Mouse (Mus musculus) neural tube, embryonic 11.5 days (tissue): Measurements from ENCODE around the gene Mtm1. TPM values are rescaled to one million over a fixed set of nuclear protein-coding genes. Genes with fewer than 3 reads are reported as not detected.
A peak's percentile ranks its signal among the peaks of the same experiment; 100 is the strongest.
"Not testable (repeated sequence)": the region's sequence is repeated elsewhere in the genome, so short reads cannot be mapped to it uniquely, and the experiment has no call there.

ENCODE experiments used
- ATAC-seq: fragments of 200-750 bp; cut with Nextera tagmentation; 2 replicates; pipeline ENCODE4 v1.8.0; 2017; ENCODE audit warnings: moderate number of reproducible peaks, mild to moderate bottlenecking, moderate TSS enrichment, moderate library complexity; ENCODE audit not compliant: insufficient read depth, low FRiP score, low TSS enrichment
- DNase-seq: peaks from one replicate; pipeline ENCODE4 v3.0.0-alpha.2; 2015; ENCODE audit warnings: low spot score
- H3K27ac ChIP-seq: fragments of 300-500 bp; sonication (generic); 2 replicates; pipeline ENCODE4 v1.5.1; 2014; ENCODE audit warnings: low read depth, mild to moderate bottlenecking, low read length
- H3K27me3 ChIP-seq: fragments of 300-500 bp; sonication (generic); 2 replicates; pipeline ENCODE4 v1.6.1; 2014; ENCODE audit warnings: mild to moderate bottlenecking, low read length, mixed read lengths; ENCODE audit not compliant: control insufficient read depth, insufficient read depth
- H3K36me3 ChIP-seq: fragments of 300-500 bp; sonication (generic); 2 replicates; pipeline ENCODE4 v1.6.1; 2014; ENCODE audit warnings: mild to moderate bottlenecking, low read length, moderate library complexity, mixed read lengths; ENCODE audit not compliant: control insufficient read depth, insufficient read depth
- H3K4me1 ChIP-seq: fragments of 300-500 bp; sonication (generic); 2 replicates; pipeline ENCODE4 v1.6.1; 2014; ENCODE audit warnings: low read length, mixed read lengths; ENCODE audit not compliant: control insufficient read depth, insufficient read depth
- H3K4me2 ChIP-seq: fragments of 300-500 bp; sonication (generic); 2 replicates; pipeline ENCODE4 v1.6.1; 2014; ENCODE audit warnings: low read depth, mild to moderate bottlenecking, moderate library complexity
- H3K4me3 ChIP-seq: fragments of 300-500 bp; sonication (generic); 2 replicates; pipeline ENCODE4 v1.5.1; 2014; ENCODE audit warnings: low read depth, low read length
- H3K9ac ChIP-seq: fragments of 300-500 bp; sonication (generic); 2 replicates; pipeline ENCODE4 v1.6.1; 2014; ENCODE audit warnings: mild to moderate bottlenecking, low read length
- H3K9me3 ChIP-seq: fragments of 300-500 bp; sonication (generic); 2 replicates; pipeline ENCODE4 v1.6.1; 2016; ENCODE audit warnings: low read length; ENCODE audit not compliant: control insufficient read depth
- WGBS: fragments of 180-500 bp; shearing (Covaris S2); extraction: QIAGEN DNeasy Blood & Tissue Kit; methylation state at CpG from one replicate; pipeline ENCODE4 v1.1.7; 2014; 5-methylcytosine and 5-hydroxymethylcytosine counted together
- polyA plus RNA-seq: library from polyadenylated mRNA; unstranded; fragments of >200 nt; fragmentation: Nextera tagmentation; extraction: Ambion mirVana; gene quantifications from 2 replicates; pipeline ENCODE4 v1.2.1, GENCODE M21; 2014

Mtm1 gene
- polyA plus RNA-seq, 1 experiment from 2014 or later: 5.1 TPM

- Histone ChIP-seq H3K4me1 (no peaks in the 10 kb centered on the region), H3K9ac (no peak overlapping the region), H3K4me2 (no peak overlapping the region), H3K27ac (no peak overlapping the region), H3K27me3 (no peaks in the 10 kb centered on the region), H3K9me3 (no peaks in the 10 kb centered on the region), H3K4me3 (no peak overlapping the region), H3K36me3 (no peaks in the 10 kb centered on the region)
- ATAC-seq (no peak), DNase-seq (peak; percentile 23)
- WGBS: 36% methylated on average over 8 of the region's 8 CpGs
Measured at GRCm38 (mm10) chrX:71311229-71311628, 100.7 kb downstream of the Mtm1 start.

GRCm38 (mm10) chrX:71314380-71314779, 103.8 kb downstream of the Mtm1 start:
- Histone ChIP-seq H3K9ac (no peak overlapping the region), H3K27me3 (no peaks in the 10 kb centered on the region), H3K4me2 (no peak overlapping the region), H3K36me3 (no peaks in the 10 kb centered on the region), H3K4me3 (no peak overlapping the region), H3K27ac (no peak overlapping the region), H3K4me1 (no peaks in the 10 kb centered on the region), H3K9me3 (no peaks in the 10 kb centered on the region)
- ATAC-seq (no peak), DNase-seq (no peak)
- WGBS: 89% methylated on average over 5 of the region's 5 CpGs

DNA sequence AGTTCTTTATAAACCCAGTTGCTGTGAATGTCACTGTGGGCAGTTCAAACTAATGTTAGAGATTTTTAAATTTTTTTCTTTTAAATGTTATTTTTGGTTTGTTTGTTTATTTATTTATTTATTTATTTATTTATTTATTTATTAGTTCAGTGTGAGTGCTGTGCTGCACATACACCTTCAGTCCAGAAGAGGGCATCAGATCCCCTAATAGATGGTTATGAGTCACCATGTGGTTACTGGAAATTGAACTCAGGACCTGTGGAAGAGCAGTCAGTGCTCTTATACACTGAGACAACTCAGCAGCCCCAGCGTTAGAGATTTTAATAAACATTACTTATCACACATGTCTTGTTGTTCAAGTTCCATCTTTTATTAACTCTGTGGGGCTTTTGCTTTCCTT, 141.5 kb downstream of the Mtm1 start:
- DNase-seq: peak; percentile 9
- H3K27ac ChIP-seq: no peak overlapping the region
- H3K9ac ChIP-seq: no peak overlapping the region
- no peak overlapping the region for H3K4me2 ChIP-seq
- H3K4me1 ChIP-seq: no peaks in the 10 kb centered on the region
- ATAC-seq: no peak
- no peaks in the 10 kb centered on the region for H3K9me3 ChIP-seq
- no peak overlapping the region for H3K4me3 ChIP-seq
- H3K36me3 ChIP-seq: no peaks in the 10 kb centered on the region
- WGBS: 73% methylated on average over 1 of the region's 1 CpGs
- no peaks in the 10 kb centered on the region for H3K27me3 ChIP-seq

- Histone ChIP-seq H3K9me3 (no peaks in the 10 kb centered on the region), H3K4me2 (no peak overlapping the region), H3K36me3 (no peaks in the 10 kb centered on the region), H3K27ac (no peak overlapping the region), H3K4me1 (no peaks in the 10 kb centered on the region), H3K4me3 (no peak overlapping the region), H3K27me3 (no peaks in the 10 kb centered on the region), H3K9ac (no peak overlapping the region)
- no peak for ATAC-seq
- WGBS: 62% methylated on average over 1 of the region's 1 CpGs
- DNase-seq: no peak
Measured at GRCm38 (mm10) chrX:71355331-71355730, 144.8 kb downstream of the Mtm1 start.

- not testable (repeated sequence) for H3K9me3 ChIP-seq, H3K4me1 ChIP-seq, ATAC-seq, H3K36me3 ChIP-seq, H3K4me2 ChIP-seq, DNase-seq, H3K27ac ChIP-seq, H3K9ac ChIP-seq, H3K27me3 ChIP-seq, H3K4me3 ChIP-seq
- 91% methylated on average over 10 of the region's 10 CpGs for WGBS
Measured at GRCm38 (mm10) chrX:71361793-71362192, 151.2 kb downstream of the Mtm1 start.

DNA sequence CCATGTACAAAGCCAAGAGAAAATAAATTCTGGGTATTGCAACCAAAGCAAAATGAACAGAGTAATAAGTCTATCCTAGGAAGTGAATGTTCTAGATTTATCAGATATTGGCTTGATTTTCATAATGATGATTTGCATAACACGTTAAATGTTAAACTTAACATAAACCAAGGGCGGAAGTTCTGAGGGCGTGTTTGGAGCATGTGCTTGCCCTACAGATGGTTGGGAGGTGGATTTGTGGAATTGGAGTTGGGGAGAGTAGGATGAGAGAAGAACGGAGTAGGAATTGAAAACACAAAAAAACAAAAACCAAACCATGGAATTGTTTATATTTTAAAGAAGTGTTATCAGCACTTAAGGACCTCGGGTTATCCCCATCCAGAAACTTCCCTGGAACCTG, 153.5 kb downstream of the Mtm1 start:
- no peak for ATAC-seq
- Histone ChIP-seq H3K4me2 (peak overlapping the region; percentile 51), H3K27ac (no peak overlapping the region)

DNA sequence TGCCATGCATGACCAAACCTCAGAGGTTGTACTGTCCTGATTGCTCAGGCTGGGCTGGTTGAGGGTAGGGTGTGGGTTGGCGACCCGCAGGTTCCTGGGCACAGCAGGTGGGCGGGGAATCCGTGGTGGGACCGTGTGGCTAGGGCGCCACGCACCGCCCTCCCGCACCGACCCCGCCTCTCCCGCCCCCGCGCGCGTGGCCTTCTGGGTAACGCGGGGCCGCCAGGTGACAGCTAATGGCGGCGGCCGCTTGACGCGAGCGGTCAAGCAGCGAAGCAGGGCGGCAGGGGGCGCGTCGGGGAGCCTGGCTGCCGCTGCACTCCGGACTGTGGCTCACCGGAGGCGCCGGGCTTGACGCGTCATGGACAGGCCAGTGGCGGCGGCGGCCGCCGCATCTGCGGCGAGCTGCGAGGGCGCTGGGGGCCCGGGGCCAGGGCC, 154.0 kb downstream of the Mtm1 start, which contains the start of gene Mtmr1:
Mtmr1 (plus strand) TSS at position 207 of the 438 bp plus-strand sequence.
- H3K27ac ChIP-seq: no peak within 1 kb of the TSS
- H3K36me3 ChIP-seq: no peaks in the 10 kb centered on the region
- ATAC-seq (peak; percentile 91), DNase-seq (peak; percentile 81)
- H3K4me1 ChIP-seq: no peaks in the 10 kb centered on the region
- H3K9ac ChIP-seq: peak within 1 kb of the TSS; percentile 65
- H3K27me3 ChIP-seq: no peaks in the 10 kb centered on the region
- H3K9me3 ChIP-seq: no peaks in the 10 kb centered on the region
- peak within 1 kb of the TSS; percentile 51 for H3K4me3 ChIP-seq
- H3K4me2 ChIP-seq: peak within 1 kb of the TSS; percentile 51
- 15% methylated on average over 22 of the region's 47 CpGs for WGBS

More for the DNA sequence above, 153.5 kb downstream of the Mtm1 start:
- no peaks in the 10 kb centered on the region for H3K27me3 ChIP-seq
- no peaks in the 10 kb centered on the region for H3K9me3 ChIP-seq
- no peak for DNase-seq
- H3K4me1 ChIP-seq: no peaks in the 10 kb centered on the region
- peak overlapping the region; percentile 51 for H3K4me3 ChIP-seq
- peak overlapping the region; percentile 65; the same call in 1 of the 2 replicates for H3K9ac ChIP-seq
- H3K36me3 ChIP-seq: no peaks in the 10 kb centered on the region
- WGBS: 79% methylated on average over 5 of the region's 5 CpGs

GRCm38 (mm10) chrX:71365011-71365410, 154.4 kb downstream of the Mtm1 start:
- Histone ChIP-seq H3K4me3 (peak overlapping the region; percentile 51), H3K4me1 (no peaks in the 10 kb centered on the region), H3K9me3 (no peaks in the 10 kb centered on the region), H3K27me3 (no peaks in the 10 kb centered on the region), H3K4me2 (peak overlapping the region; percentile 51), H3K36me3 (no peaks in the 10 kb centered on the region), H3K9ac (peak overlapping the region; percentile 65), H3K27ac (no peak overlapping the region)
- DNase-seq (no peak), ATAC-seq (peak; percentile 62; the same call in 1 of the 2 replicates)
- 21% methylated on average over 17 of the region's 20 CpGs for WGBS
